Mouse (Mus musculus): Measurements from ENCODE around the gene Fabp7.

DNA sequence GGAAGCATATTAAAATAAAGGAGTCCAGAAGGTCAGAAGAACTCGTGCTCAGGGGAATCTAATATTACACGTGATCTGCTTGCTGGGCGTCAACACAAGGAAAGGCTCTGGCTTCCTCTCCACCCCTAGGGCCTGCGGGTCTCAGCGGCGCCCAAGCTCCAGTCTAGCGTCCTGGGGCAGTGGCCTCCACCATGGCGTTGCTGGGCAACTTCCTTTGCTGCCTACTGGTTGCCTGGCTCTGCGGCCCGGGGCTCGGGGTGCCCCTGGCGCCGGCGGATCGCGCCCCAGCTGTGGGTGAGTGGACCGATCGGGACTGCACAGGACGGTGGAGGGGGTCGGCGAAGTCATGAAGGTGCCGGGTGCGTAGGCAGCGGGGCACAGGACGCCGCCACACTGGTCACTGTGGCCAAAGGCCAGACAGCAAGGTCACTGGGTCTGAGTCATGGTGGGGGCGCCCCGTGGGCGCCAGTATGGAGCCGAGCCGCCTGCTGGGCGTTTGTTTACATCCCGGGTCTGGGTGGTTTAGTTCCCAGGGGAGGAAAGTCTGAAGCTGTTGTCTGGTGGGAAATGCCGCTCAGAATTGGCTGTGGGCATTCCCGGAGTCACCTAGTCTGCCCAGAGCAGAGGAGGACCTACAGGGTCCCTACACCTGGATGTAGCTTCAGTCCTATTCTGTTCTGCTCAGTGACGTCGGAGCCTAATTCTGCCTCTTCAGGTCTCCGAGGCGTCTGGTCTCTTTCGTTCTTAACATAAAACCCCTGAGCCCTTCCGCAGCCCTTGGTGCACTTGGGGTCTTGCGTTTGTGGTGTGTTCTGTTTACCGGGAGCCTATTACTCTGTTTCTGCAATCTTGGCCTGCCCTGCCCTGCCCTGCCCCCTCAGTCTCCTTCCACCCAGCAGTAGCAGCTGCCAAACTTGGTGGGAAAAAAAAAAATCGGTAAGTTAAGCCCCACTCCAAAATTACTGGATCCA is 10.1 kb downstream of the Fabp7 start:
- TF ChIP-seq POLR2A (IDR thresholded peaks at IDR 0.05; ENCODE audit: low read depth, low read length): peak; percentile 52; the same call in 1 of the 2 replicates
- TF ChIP-seq CTCF (IDR thresholded peaks at IDR 0.05; ENCODE audit: extremely low read depth, insufficient read length, insufficient replicate concordance, low read depth, low read length): peak; percentile 30; the same call in 1 of the 2 replicates

Data from small intestine, adult 2 months (tissue).